Mouse (Mus musculus): ENCODE results near the gene Lrrc4c. TPM values are rescaled to one million over a fixed set of nuclear protein-coding genes. Genes with fewer than 3 reads are reported as not detected.
A peak's percentile ranks its signal among the peaks of the same experiment; 100 is the strongest.

Gene Lrrc4c
- polyA plus RNA-seq, 1 experiment from 2014 or later, result 2.3 TPM

DNA sequence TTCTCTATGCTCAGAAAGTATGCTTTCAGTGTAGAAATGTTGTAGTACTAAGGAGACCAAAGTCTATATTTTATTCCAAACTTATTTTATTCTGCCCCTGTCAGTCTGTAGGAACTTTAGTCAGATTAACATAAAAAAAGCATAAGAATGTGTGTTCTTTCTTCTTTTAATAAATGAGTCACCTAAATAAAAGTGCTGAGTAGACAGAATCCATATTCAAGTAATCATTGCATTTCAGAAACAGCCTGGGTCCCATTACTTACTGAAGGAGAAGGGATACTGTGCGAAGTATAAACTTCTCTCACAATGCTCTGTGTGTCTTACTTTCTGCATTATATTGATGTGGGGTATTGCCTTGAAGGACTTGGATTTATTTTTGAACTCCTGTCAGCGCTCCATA lies 255.8 kb downstream of the Lrrc4c start:
- ATAC-seq (ENCODE audit: low FRiP score, low TSS enrichment) (no peak), DNase-seq (ENCODE audit: low spot score) (no peak)
- Histone ChIP-seq H3K4me3 (ENCODE audit: low read depth, low read length) (no peak overlapping the region), H3K27me3 (ENCODE audit: control insufficient read depth, insufficient read depth, low read length) (no peaks in the 10 kb centered on the region), H3K27ac (replicated peaks) (no peak overlapping the region), H3K9ac (ENCODE audit: low read length) (no peak overlapping the region), H3K9me3 (ENCODE audit: control insufficient read depth, low read length) (no peaks in the 10 kb centered on the region), H3K4me2 (replicated peaks; ENCODE audit: low read depth) (no peak overlapping the region), H3K4me1 (replicated peaks; ENCODE audit: control insufficient read depth, insufficient read depth) (no peaks in the 10 kb centered on the region), H3K36me3 (ENCODE audit: control insufficient read depth, insufficient read depth, low read length) (no peaks in the 10 kb centered on the region)
- TF ChIP-seq EP300 (optimal IDR thresholded peaks at IDR 0.05) (no peak), CTCF (IDR thresholded peaks at IDR 0.05; ENCODE audit: low read depth) (no peak)
- WGBS, result 85% methylated on average over 2 of the region's 2 CpGs

DNA sequence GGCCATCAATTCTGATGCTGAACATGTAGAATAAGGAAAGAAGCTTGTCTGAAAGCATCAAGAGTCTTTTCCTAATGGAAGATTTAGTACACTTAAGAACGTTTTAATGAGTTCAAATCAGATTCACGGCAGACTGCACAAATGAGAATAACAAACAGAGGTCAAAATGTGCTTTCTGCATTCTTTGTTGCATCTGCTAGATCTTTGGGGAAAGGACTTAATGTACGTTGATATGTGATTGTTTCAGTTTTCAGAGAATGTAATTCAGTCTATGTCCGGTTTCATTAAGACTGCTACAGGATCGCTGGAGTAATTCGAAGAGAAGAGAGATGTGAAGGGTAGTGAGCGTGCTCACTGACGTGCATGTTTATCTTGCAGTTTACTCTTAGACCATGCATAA lies 259.7 kb downstream of the Lrrc4c start:
- ATAC-seq (ENCODE audit: low FRiP score, low TSS enrichment) (no peak), DNase-seq (ENCODE audit: low spot score) (no peak)
- Histone ChIP-seq H3K36me3 (ENCODE audit: control insufficient read depth, insufficient read depth, low read length) (no peaks in the 10 kb centered on the region), H3K9me3 (ENCODE audit: control insufficient read depth, low read length) (no peaks in the 10 kb centered on the region), H3K4me3 (ENCODE audit: low read depth, low read length) (no peak overlapping the region), H3K4me1 (replicated peaks; ENCODE audit: control insufficient read depth, insufficient read depth) (no peaks in the 10 kb centered on the region), H3K4me2 (replicated peaks; ENCODE audit: low read depth) (no peak overlapping the region), H3K27me3 (ENCODE audit: control insufficient read depth, insufficient read depth, low read length) (no peaks in the 10 kb centered on the region), H3K27ac (replicated peaks) (no peak overlapping the region), H3K9ac (ENCODE audit: low read length) (no peak overlapping the region)
- WGBS, result 79% methylated on average over 8 of the region's 8 CpGs
- TF ChIP-seq CTCF (IDR thresholded peaks at IDR 0.05; ENCODE audit: low read depth) (no peak), EP300 (optimal IDR thresholded peaks at IDR 0.05) (no peak)

DNA sequence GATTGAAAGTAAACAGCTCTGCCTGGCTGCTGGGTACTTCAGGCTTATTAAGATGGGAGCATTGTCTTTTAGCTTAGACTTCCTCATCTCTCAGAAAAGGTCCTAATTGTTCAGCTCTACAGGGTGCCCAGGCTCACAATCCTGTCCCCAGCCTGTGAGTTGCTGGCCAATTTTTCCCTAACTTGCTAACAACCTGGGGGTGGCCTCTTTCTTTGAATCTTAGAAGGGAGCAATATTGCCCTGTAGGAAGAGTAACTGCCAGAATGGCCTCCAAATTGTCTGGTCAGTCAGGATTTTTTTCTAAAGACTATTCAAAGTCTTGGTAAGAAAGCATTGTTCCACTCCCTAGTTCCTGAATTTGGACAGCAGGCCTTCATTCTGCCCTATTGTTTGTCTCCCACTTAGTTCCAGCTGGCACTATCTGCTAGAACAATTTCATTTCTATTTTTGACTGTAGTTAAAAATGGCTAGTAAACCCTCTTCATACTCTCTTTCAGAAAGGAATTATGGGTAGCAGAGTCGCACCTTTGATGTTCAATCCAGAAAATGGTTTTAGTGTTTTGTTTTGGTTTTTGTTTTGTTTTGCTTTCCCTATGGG lies 262.3 kb downstream of the Lrrc4c start:
- H3K27me3 ChIP-seq (ENCODE audit: control insufficient read depth, insufficient read depth, low read length), result no peaks in the 10 kb centered on the region
- no peak overlapping the region for H3K4me3 ChIP-seq (ENCODE audit: low read depth, low read length)
- no peak overlapping the region for H3K27ac ChIP-seq (replicated peaks)
- no peaks in the 10 kb centered on the region for H3K9me3 ChIP-seq (ENCODE audit: control insufficient read depth, low read length)
- no peak for ATAC-seq (ENCODE audit: low FRiP score, low TSS enrichment)
- no peaks in the 10 kb centered on the region for H3K4me1 ChIP-seq (replicated peaks; ENCODE audit: control insufficient read depth, insufficient read depth)
- WGBS, result 95% methylated on average over 1 of the region's 1 CpGs
- H3K4me2 ChIP-seq (replicated peaks; ENCODE audit: low read depth), result no peak overlapping the region
- no peaks in the 10 kb centered on the region for H3K36me3 ChIP-seq (ENCODE audit: control insufficient read depth, insufficient read depth, low read length)
- no peak for DNase-seq (ENCODE audit: low spot score)
- TF ChIP-seq CTCF (IDR thresholded peaks at IDR 0.05; ENCODE audit: low read depth) (no peak), EP300 (optimal IDR thresholded peaks at IDR 0.05) (no peak)
- H3K9ac ChIP-seq (ENCODE audit: low read length), result no peak overlapping the region

DNA sequence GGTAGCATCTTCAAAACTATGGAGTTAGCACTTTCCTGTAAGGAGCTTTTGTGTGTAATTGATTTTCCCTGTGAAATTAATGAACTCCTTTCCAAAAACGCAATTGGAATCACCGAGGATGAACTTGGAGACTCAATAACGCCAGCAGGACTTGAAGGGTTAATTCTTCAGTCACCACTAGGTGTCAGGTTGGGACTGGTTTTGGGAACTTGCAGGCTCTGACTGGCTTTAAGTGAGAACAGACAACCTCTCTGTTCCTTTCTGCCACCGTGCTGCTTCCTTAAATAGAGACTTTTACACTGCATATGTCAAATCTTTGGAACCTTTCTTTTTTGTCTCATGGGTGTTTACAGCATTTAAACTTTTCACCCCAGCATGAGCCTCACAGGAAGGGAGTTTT lies 267.7 kb downstream of the Lrrc4c start:
- Histone ChIP-seq H3K4me3 (ENCODE audit: low read depth, low read length) (no peak overlapping the region), H3K27ac (replicated peaks) (no peak overlapping the region), H3K9ac (ENCODE audit: low read length) (no peak overlapping the region), H3K9me3 (ENCODE audit: control insufficient read depth, low read length) (no peaks in the 10 kb centered on the region), H3K27me3 (ENCODE audit: control insufficient read depth, insufficient read depth, low read length) (no peaks in the 10 kb centered on the region), H3K36me3 (ENCODE audit: control insufficient read depth, insufficient read depth, low read length) (no peaks in the 10 kb centered on the region), H3K4me2 (replicated peaks; ENCODE audit: low read depth) (no peak overlapping the region), H3K4me1 (replicated peaks; ENCODE audit: control insufficient read depth, insufficient read depth) (no peaks in the 10 kb centered on the region)
- 6% methylated on average over 4 of the region's 4 CpGs for WGBS
- ATAC-seq (ENCODE audit: low FRiP score, low TSS enrichment) (no peak), DNase-seq (ENCODE audit: low spot score) (peak; percentile 22)
- TF ChIP-seq CTCF (IDR thresholded peaks at IDR 0.05; ENCODE audit: low read depth) (peak; percentile 87), EP300 (optimal IDR thresholded peaks at IDR 0.05) (no peak)

DNA sequence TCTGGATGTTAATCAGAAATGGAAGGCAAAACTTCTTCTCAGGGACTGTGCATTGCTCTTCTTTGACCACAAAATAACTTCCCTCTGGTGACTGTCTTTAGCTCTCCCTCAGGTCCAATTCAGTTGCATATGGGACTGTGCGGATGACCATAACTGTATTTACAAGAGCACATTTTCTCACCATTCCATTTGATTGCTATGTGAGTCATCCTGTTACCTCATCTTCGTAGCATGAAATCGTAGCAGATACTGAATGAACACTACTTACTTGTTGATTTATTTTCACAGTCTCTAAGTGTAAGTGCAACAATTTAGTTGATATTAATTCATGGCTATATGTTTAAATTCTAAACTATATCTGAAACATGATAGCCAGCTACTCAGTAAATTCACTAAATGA lies 286.8 kb downstream of the Lrrc4c start:
- 84% methylated on average over 3 of the region's 3 CpGs for WGBS
- no peaks in the 10 kb centered on the region for H3K27me3 ChIP-seq (ENCODE audit: control insufficient read depth, insufficient read depth, low read length)
- DNase-seq (ENCODE audit: low spot score), result no peak
- no peak overlapping the region for H3K4me2 ChIP-seq (replicated peaks; ENCODE audit: low read depth)
- no peak for TF ChIP-seq CTCF (IDR thresholded peaks at IDR 0.05; ENCODE audit: low read depth)
- no peak for TF ChIP-seq EP300 (optimal IDR thresholded peaks at IDR 0.05)
- no peaks in the 10 kb centered on the region for H3K9me3 ChIP-seq (ENCODE audit: control insufficient read depth, low read length)
- no peaks in the 10 kb centered on the region for H3K36me3 ChIP-seq (ENCODE audit: control insufficient read depth, insufficient read depth, low read length)
- H3K4me1 ChIP-seq (replicated peaks; ENCODE audit: control insufficient read depth, insufficient read depth), result no peaks in the 10 kb centered on the region
- no peak overlapping the region for H3K9ac ChIP-seq (ENCODE audit: low read length)
- no peak overlapping the region for H3K4me3 ChIP-seq (ENCODE audit: low read depth, low read length)
- no peak overlapping the region for H3K27ac ChIP-seq (replicated peaks)
- no peak for ATAC-seq (ENCODE audit: low FRiP score, low TSS enrichment)

DNA sequence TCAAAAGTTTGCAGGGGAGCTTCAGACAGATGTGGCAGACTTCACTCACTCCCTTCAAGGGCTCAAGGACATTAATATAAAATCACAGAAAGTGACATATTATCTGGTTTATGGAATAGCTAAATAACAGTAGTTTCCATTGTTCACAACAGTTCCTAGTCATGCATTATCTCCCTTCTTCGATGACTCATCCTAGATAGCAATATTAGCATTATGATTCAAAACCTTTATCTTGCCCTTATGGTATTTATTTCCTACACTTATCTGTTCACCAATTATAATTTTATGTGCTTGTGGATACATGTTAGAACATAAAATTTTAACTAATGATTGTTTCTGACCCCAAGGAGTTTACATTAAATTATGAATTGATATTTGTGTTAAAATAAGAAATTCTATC lies 296.2 kb downstream of the Lrrc4c start:
- no peak overlapping the region for H3K27ac ChIP-seq (replicated peaks)
- no peak for ATAC-seq (ENCODE audit: low FRiP score, low TSS enrichment)
- no peak overlapping the region for H3K9ac ChIP-seq (ENCODE audit: low read length)
- H3K4me1 ChIP-seq (replicated peaks; ENCODE audit: control insufficient read depth, insufficient read depth), result no peaks in the 10 kb centered on the region
- TF ChIP-seq EP300 (optimal IDR thresholded peaks at IDR 0.05) (no peak), CTCF (IDR thresholded peaks at IDR 0.05; ENCODE audit: low read depth) (no peak)
- DNase-seq (ENCODE audit: low spot score), result no peak
- no peaks in the 10 kb centered on the region for H3K27me3 ChIP-seq (ENCODE audit: control insufficient read depth, insufficient read depth, low read length)
- WGBS, result 62% methylated on average over 1 of the region's 1 CpGs
- no peaks in the 10 kb centered on the region for H3K9me3 ChIP-seq (ENCODE audit: control insufficient read depth, low read length)
- no peak overlapping the region for H3K4me3 ChIP-seq (ENCODE audit: low read depth, low read length)
- H3K4me2 ChIP-seq (replicated peaks; ENCODE audit: low read depth), result no peak overlapping the region
- H3K36me3 ChIP-seq (ENCODE audit: control insufficient read depth, insufficient read depth, low read length), result no peaks in the 10 kb centered on the region
